Mouse (Mus musculus) CD4-positive naive resting alpha-beta T cell, adult 57 days (primary cell): ENCODE data around the gene 3110070M22Rik. TPM values are rescaled to one million over a fixed set of nuclear protein-coding genes. Genes with fewer than 3 reads are reported as not detected.

Experiments used
- total RNA-seq: library from RNA; stranded (reverse); gene quantifications from one replicate; pipeline ENCODE4 v1.2.4, GENCODE M21; 2023

3110070M22Rik gene
- 1.8 TPM for total RNA-seq

GRCm38 (mm10) chr13:119487880-119488580, at the start of gene 3110070M22Rik, which contains the start of gene Tmem267:
TSS of gene 3110070M22Rik (minus strand) at chr13:119488383.
TSS of gene Tmem267 (plus strand) at chr13:119488039.

DNA sequence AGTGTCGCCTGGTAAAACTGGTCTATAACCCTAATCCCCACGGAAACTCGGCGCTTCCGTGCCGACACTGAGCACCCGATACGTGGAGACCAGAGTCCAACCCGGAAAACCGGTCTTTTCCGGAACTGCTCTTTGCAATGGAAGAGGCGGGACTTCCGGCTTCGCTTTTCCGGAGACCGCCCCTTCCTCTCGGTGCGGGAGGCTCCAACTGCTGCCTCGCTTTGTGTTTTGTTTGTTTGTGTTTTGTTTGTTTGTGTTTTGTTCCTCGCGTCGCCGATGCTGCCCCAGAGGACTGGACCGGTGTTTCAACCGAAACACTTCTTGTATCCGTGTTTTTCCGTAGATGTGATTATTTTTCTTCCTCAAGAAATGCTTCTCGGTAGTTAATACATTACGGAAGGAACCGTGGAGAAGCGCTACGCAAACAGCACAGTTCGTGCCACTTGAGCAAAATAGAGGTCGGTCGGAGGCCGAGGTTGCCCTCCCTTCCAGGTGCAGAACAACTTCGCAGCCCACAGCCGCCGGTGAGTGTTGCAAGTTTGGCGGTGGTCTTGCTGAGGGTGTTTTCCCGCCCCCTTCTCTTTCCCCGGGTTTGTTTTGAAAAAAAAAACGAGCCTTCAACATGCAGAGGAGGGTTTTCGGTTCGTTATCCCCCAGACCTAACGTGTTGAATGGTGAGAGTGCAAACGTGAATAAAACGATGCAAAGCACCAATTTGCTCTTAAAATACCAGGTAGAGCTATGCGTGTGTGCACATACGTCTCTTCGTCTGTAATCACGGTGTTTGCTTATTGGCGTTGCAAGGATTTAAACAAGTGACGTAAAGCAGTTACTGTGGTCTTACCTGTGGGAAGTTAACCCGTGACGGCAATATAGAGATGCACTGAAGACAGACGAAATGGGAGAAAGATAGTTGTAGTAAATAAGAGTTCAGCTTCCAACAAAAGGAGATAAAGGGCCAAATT, 25.3 kb downstream of the 3110070M22Rik start, which contains the start of gene 4833420G17Rik:
Gene 4833420G17Rik, plus strand, starts transcription at position 173 of the 965 bp plus-strand sequence.

Other genes with a start within 250 kb of the 3110070M22Rik start
- gene Paip1, start 59.8 kb downstream of the 3110070M22Rik start, total RNA-seq = 62.8 TPM
- 77.5 TPM for gene 4833420G17Rik, start 25.6 kb downstream of the 3110070M22Rik start, total RNA-seq
- gene Tmem267, start 344 bp downstream of the 3110070M22Rik start, total RNA-seq = 9.0 TPM
- gene Ccl28, start 135.4 kb upstream of the 3110070M22Rik start, total RNA-seq = not detected
- 52.6 TPM for gene Hmgcs1, start 202.0 kb upstream of the 3110070M22Rik start, total RNA-seq